Mouse (Mus musculus) lung, embryonic 14.5 days (tissue): ENCODE measurements around the gene Slc24a4. TPM values are rescaled to one million over a fixed set of nuclear protein-coding genes. Genes with fewer than 3 reads are reported as not detected.

ENCODE experiments used
- ATAC-seq: fragments of 200-750 bp; cut with Nextera tagmentation; 2 replicates; pipeline ENCODE4 v1.8.0; 2017; ENCODE audit warnings: mild to moderate bottlenecking, moderate TSS enrichment, moderate library complexity; ENCODE audit not compliant: insufficient read depth
- DNase-seq: peaks from one replicate; pipeline ENCODE4 v3.0.0-alpha.2; 2015
- H3K27ac ChIP-seq: fragments of 300-500 bp; sonication (generic); 2 replicates; pipeline ENCODE4 v1.5.1; 2014; ENCODE audit warnings: low read depth, mild to moderate bottlenecking, moderate library complexity
- H3K27me3 ChIP-seq: fragments of 300-500 bp; sonication (generic); 2 replicates; pipeline ENCODE4 v1.6.1; 2014; ENCODE audit warnings: low read length, control low read depth; ENCODE audit not compliant: insufficient read depth
- H3K36me3 ChIP-seq: fragments of 300-500 bp; sonication (generic); 2 replicates; pipeline ENCODE4 v1.6.1; 2014; ENCODE audit warnings: control low read depth; ENCODE audit not compliant: insufficient read depth
- H3K4me1 ChIP-seq: fragments of 300-500 bp; sonication (generic); 2 replicates; pipeline ENCODE4 v1.6.1; 2014; ENCODE audit warnings: antibody characterized with exemption, control low read depth; ENCODE audit not compliant: insufficient read depth
- H3K4me2 ChIP-seq: fragments of 300-500 bp; sonication (generic); 2 replicates; pipeline ENCODE4 v1.6.1; 2014; ENCODE audit warnings: mild to moderate bottlenecking
- H3K4me3 ChIP-seq: fragments of 300-500 bp; sonication (generic); 2 replicates; pipeline ENCODE4 v1.5.1; 2014; ENCODE audit warnings: low read depth, low read length
- H3K9ac ChIP-seq: fragments of 300-500 bp; sonication (generic); 2 replicates; pipeline ENCODE4 v1.6.1; 2014
- H3K9me3 ChIP-seq: fragments of 300-500 bp; sonication (generic); 2 replicates; pipeline ENCODE4 v1.6.1; 2016; ENCODE audit warnings: low read depth, low read length, control low read depth
- CTCF ChIP-seq: IDR thresholded peaks from 2 replicates; pipeline ENCODE4 v1.5.1; 2016; ENCODE audit warnings: antibody characterized with exemption, low read depth
- WGBS: fragments of 180-500 bp; shearing (Covaris S2); extraction: QIAGEN DNeasy Blood & Tissue Kit; methylation state at CpG from one replicate; pipeline ENCODE4 v1.1.7; 2014; 5-methylcytosine and 5-hydroxymethylcytosine counted together
- polyA plus RNA-seq: library from polyadenylated mRNA; unstranded; fragments of >200 nt; fragmentation: Nextera tagmentation; extraction: Ambion mirVana; gene quantifications from 2 replicates; pipeline ENCODE4 v1.2.1, GENCODE M21; 2014

Gene Slc24a4
- polyA plus RNA-seq, 1 experiment from 2014 or later: 0.89 TPM

- Histone ChIP-seq H3K4me3 (no peak overlapping the region), H3K4me1 (no peaks in the 10 kb centered on the region), H3K9me3 (no peaks in the 10 kb centered on the region), H3K4me2 (no peak overlapping the region), H3K27me3 (no peaks in the 10 kb centered on the region), H3K27ac (no peak overlapping the region), H3K36me3 (no peaks in the 10 kb centered on the region), H3K9ac (no peak overlapping the region)
- no peak for DNase-seq
- ATAC-seq: no peak
- no peak for TF ChIP-seq CTCF
- WGBS: 69% methylated on average over 3 of the region's 3 CpGs
Measured at GRCm38 (mm10) chr12:102251070-102251469, 122.5 kb downstream of the Slc24a4 start.

DNA sequence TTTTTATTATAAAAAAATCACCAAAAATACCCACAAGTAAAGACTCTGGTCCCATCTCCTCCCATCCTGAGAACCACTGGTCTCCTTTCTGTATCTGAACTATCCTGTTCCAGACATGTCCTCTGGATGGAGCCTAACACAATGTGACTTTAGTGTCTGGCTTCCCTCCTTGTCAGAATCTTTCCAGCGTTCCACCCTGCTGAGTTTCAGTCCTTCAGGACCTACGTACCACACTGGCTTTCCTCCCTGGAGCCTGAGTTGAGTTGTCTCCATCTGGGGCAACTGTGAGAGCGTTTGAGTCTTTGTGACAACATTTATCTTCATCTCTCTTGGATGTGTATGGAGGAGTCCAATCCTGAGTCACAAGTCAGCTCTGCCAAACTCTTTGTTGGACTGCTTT, 123.5 kb downstream of the Slc24a4 start:
- no peak overlapping the region for H3K4me2 ChIP-seq
- no peaks in the 10 kb centered on the region for H3K9me3 ChIP-seq
- no peak overlapping the region for H3K27ac ChIP-seq
- no peak overlapping the region for H3K9ac ChIP-seq
- WGBS: 50% methylated on average over 3 of the region's 3 CpGs
- no peak overlapping the region for H3K4me3 ChIP-seq
- TF ChIP-seq CTCF: peak; percentile 40
- H3K27me3 ChIP-seq: no peaks in the 10 kb centered on the region
- H3K4me1 ChIP-seq: no peaks in the 10 kb centered on the region
- H3K36me3 ChIP-seq: no peaks in the 10 kb centered on the region
- ATAC-seq: no peak
- peak; percentile 47 for DNase-seq

GRCm38 (mm10) chr12:102252525-102252924, 124.0 kb downstream of the Slc24a4 start:
- WGBS: 59% methylated on average over 1 of the region's 1 CpGs
- ATAC-seq: no peak

GRCm38 (mm10) chr12:102255012-102255411, 126.5 kb downstream of the Slc24a4 start:
- H3K9me3 ChIP-seq: no peaks in the 10 kb centered on the region
- DNase-seq (peak; percentile 24), ATAC-seq (no peak)
- H3K9ac ChIP-seq: no peak overlapping the region
- no peaks in the 10 kb centered on the region for H3K4me1 ChIP-seq
- no peak overlapping the region for H3K27ac ChIP-seq
- 0 out of 2 replicates have a peak, but pooled peaks have one; percentile 28 for TF ChIP-seq CTCF
- no peak overlapping the region for H3K4me2 ChIP-seq
- H3K36me3 ChIP-seq: no peaks in the 10 kb centered on the region
- H3K27me3 ChIP-seq: no peaks in the 10 kb centered on the region
- no peak overlapping the region for H3K4me3 ChIP-seq

More at GRCm38 (mm10) chr12:102252525-102252924, 124.0 kb downstream of the Slc24a4 start:
- Histone ChIP-seq H3K9me3 (no peaks in the 10 kb centered on the region), H3K4me2 (no peak overlapping the region), H3K27me3 (no peaks in the 10 kb centered on the region), H3K27ac (no peak overlapping the region), H3K9ac (no peak overlapping the region), H3K36me3 (no peaks in the 10 kb centered on the region), H3K4me1 (no peaks in the 10 kb centered on the region), H3K4me3 (no peak overlapping the region)
- no peak for TF ChIP-seq CTCF
- DNase-seq: no peak

GRCm38 (mm10) chr12:102258522-102259112, 130.1 kb downstream of the Slc24a4 start:
- Histone ChIP-seq H3K4me3 (no peak overlapping the region), H3K9me3 (no peaks in the 10 kb centered on the region), H3K36me3 (no peaks in the 10 kb centered on the region), H3K27ac (no peak overlapping the region), H3K4me2 (no peak overlapping the region), H3K4me1 (peaks cover 10% of the 10 kb centered on the region), H3K9ac (no peak overlapping the region), H3K27me3 (no peaks in the 10 kb centered on the region)
- no peak for TF ChIP-seq CTCF
- DNase-seq (peak; percentile 11), ATAC-seq (no peak)
- WGBS: 65% methylated on average over 3 of the region's 3 CpGs

DNA sequence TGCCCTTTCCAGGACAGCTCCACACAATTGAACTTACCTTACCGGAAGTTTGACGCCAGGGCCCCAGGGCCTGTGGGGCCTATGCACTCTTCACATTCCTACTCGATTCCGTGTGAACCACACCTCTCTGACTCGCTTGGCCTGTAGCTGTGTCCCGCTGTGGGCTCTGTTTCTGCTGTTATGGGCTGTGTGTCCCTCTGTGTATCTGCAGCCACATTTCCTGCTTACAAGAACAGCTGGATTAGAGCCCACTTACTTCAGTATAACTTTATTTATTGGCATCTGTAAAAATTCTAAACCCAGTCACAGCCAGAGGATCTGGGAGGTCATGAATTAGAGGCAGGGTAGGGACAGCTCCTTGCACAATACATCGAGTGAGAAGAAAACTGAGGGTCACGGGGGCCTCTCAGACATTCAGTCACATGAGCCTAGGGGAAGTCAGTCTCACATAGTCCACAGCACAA, 133.4 kb downstream of the Slc24a4 start:
- peak; percentile 78 for DNase-seq
- peak; percentile 79 for ATAC-seq
- no peaks in the 10 kb centered on the region for H3K9me3 ChIP-seq
- H3K9ac ChIP-seq: no peak overlapping the region
- H3K4me1 ChIP-seq: peaks cover 10% of the 10 kb centered on the region
- 0 out of 2 replicates have a peak overlapping the region, but pooled peaks have one; percentile 9 for H3K27ac ChIP-seq
- H3K4me3 ChIP-seq: no peak overlapping the region
- no peaks in the 10 kb centered on the region for H3K36me3 ChIP-seq
- TF ChIP-seq CTCF: no peak
- no peak overlapping the region for H3K4me2 ChIP-seq
- no peaks in the 10 kb centered on the region for H3K27me3 ChIP-seq
- WGBS: 13% methylated on average over 8 of the region's 8 CpGs

DNA sequence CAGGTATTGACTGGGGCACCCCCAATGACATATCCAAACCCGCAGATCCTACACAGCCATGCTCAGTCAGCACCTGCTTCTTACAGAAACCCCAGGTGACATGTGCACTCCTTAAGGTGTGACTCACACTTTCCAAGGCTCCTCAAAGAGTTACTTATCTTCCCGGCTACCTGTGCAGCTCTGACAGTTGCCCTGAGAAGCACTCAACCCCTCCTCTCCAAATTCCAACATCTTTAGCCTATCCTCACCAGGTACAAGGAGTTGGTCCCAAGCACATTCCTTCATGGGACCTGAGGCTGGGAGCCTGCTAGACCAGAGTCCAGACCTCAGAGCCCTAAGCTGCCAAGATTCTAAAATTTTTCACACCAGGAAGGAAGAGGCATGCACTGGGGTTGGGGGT, 134.3 kb downstream of the Slc24a4 start:
- Histone ChIP-seq H3K36me3 (no peaks in the 10 kb centered on the region), H3K4me2 (no peak overlapping the region), H3K4me3 (no peak overlapping the region), H3K9ac (no peak overlapping the region), H3K27me3 (no peaks in the 10 kb centered on the region), H3K27ac (no peak overlapping the region), H3K4me1 (peaks cover 10% of the 10 kb centered on the region), H3K9me3 (no peaks in the 10 kb centered on the region)
- peak; percentile 33; the same call in 1 of the 2 replicates for ATAC-seq
- no peak for TF ChIP-seq CTCF
- WGBS: 69% methylated on average over 2 of the region's 2 CpGs
- DNase-seq: peak; percentile 13
